Mouse (Mus musculus) spleen, postnatal 36 days (tissue): ENCODE results near the gene Coro1c.

Experiments used
- DNase-seq, 2 experiments: peaks; one replicate each; pipeline ENCODE4 v3.0.0; 2022; ENCODE audit warnings: low spot score in 2 of 2, mixed read lengths in 1 of 2

Gene Coro1c

GRCm38 (mm10) chr5:113797149-113797882, 111.2 kb downstream of the Coro1c start:
- no peak for DNase-seq

- no peak for DNase-seq
Measured at GRCm38 (mm10) chr5:113796401-113797148, 112.0 kb downstream of the Coro1c start.
